Mouse (Mus musculus) liver, embryonic 14.5 days (tissue): ENCODE measurements around the gene Mrvi1.

ENCODE experiments used
- CTCF ChIP-seq: IDR thresholded peaks from 2 replicates; pipeline ENCODE4 v1.5.1; 2016; ENCODE audit warnings: antibody characterized with exemption, low read depth, control low read depth
- EP300 ChIP-seq: IDR thresholded peaks from 2 replicates; pipeline ENCODE4 v1.6.1; 2016; ENCODE audit warnings: antibody characterized with exemption, low read depth

DNA sequence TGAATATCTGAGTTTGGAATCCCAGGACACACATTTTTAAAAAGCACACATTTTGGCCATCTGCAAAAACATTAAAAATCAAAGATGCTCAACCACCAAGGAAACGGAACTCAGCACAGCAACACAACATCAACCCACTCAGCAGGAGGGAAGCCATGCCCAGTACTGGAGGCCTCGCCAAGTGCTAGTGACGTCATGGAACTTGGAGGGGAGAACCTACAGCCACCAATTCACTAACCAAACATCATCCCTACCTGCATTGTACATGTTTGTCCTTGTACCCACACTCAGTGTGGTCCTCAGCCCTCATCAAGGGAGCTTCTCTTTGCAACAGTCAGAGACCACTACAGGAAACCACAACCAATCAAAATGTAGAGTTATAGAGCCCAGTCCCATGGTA, 16.9 kb downstream of the Mrvi1 start:
- no peak for TF ChIP-seq EP300
- no peak for TF ChIP-seq CTCF
